Mouse (Mus musculus) c-Kit-positive CD71-positive TER-119-positive erythroid progenitor cells, embryonic 14.5 days (primary cell): ENCODE measurements at regions not wholly inside any gene's neighbourhood (a gene's known extent, or its start where the extent isn't known, plus 50 kb on each side); places are given as distances from the start of the nearest gene placed in this dataset.
"Not testable (repeated sequence)": the region's sequence is repeated elsewhere in the genome, so short reads cannot be mapped to it uniquely, and the experiment has no call there.

Source experiments
- DNase-seq: peaks from one replicate; pipeline ENCODE4 v3.0.0-alpha.2; 2013; ENCODE audit warnings: low spot score

GRCm38 (mm10) chr9:33436459-33436858 lies 800.4 kb downstream of the Ets1 start:
- no peak for DNase-seq

- DNase-seq, result no peak
These were observed 806.2 kb downstream of the Ets1 start for GRCm38 (mm10) chr9:33442266-33442665.

- no peak for DNase-seq
These were observed 809.9 kb downstream of the Ets1 start for GRCm38 (mm10) chr9:33445902-33446301.

- no peak for DNase-seq
These were observed 839.1 kb downstream of the Ets1 start for GRCm38 (mm10) chr9:33475106-33475505.

GRCm38 (mm10) chr9:33482845-33483540 lies 847.0 kb downstream of the Ets1 start:
- no peak for DNase-seq

GRCm38 (mm10) chr9:33483541-33483846 lies 847.5 kb downstream of the Ets1 start:
- no peak for DNase-seq

GRCm38 (mm10) chr9:33533101-33533810 lies 897.2 kb downstream of the Ets1 start:
- DNase-seq, result no peak

GRCm38 (mm10) chr9:33543301-33543700 lies 907.3 kb downstream of the Ets1 start:
- no peak for DNase-seq

- DNase-seq, result no peak
These were observed 910.2 kb downstream of the Ets1 start for GRCm38 (mm10) chr9:33546126-33546737.

GRCm38 (mm10) chr9:33549395-33549794 lies 913.4 kb downstream of the Ets1 start:
- no peak for DNase-seq

- DNase-seq, result no peak
These were observed 913.7 kb upstream of the Kirrel3 start for GRCm38 (mm10) chr9:33571990-33572389.

GRCm38 (mm10) chr9:33611511-33611910 lies 874.2 kb upstream of the Kirrel3 start:
- no peak for DNase-seq

- DNase-seq, result no peak
These were observed 861.3 kb upstream of the Kirrel3 start for GRCm38 (mm10) chr9:33624378-33624777.

GRCm38 (mm10) chr9:33629731-33630473 lies 855.8 kb upstream of the Kirrel3 start:
- DNase-seq, result no peak

- DNase-seq, result no peak
These were observed 822.7 kb upstream of the Kirrel3 start for GRCm38 (mm10) chr9:33662978-33663377.

- DNase-seq, result no peak
These were observed 804.6 kb upstream of the Kirrel3 start for GRCm38 (mm10) chr9:33681129-33681528.

GRCm38 (mm10) chr9:33691731-33692130 lies 794.0 kb upstream of the Kirrel3 start:
- DNase-seq, result no peak

GRCm38 (mm10) chr9:33717614-33718013 lies 768.1 kb upstream of the Kirrel3 start:
- DNase-seq, result no peak

GRCm38 (mm10) chr9:33724811-33725210 lies 760.9 kb upstream of the Kirrel3 start:
- no peak for DNase-seq

GRCm38 (mm10) chr9:33728058-33728457 lies 757.6 kb upstream of the Kirrel3 start:
- not testable (repeated sequence) for DNase-seq

GRCm38 (mm10) chr9:33760701-33761100 lies 725.0 kb upstream of the Kirrel3 start:
- DNase-seq, result no peak

- DNase-seq, result no peak
These were observed 719.5 kb upstream of the Kirrel3 start for GRCm38 (mm10) chr9:33766235-33766634.

GRCm38 (mm10) chr9:33769811-33770210 lies 715.9 kb upstream of the Kirrel3 start:
- no peak for DNase-seq
